8 mouse cellular contexts compared by ENCODE assay signal in the genomic region with DNA sequence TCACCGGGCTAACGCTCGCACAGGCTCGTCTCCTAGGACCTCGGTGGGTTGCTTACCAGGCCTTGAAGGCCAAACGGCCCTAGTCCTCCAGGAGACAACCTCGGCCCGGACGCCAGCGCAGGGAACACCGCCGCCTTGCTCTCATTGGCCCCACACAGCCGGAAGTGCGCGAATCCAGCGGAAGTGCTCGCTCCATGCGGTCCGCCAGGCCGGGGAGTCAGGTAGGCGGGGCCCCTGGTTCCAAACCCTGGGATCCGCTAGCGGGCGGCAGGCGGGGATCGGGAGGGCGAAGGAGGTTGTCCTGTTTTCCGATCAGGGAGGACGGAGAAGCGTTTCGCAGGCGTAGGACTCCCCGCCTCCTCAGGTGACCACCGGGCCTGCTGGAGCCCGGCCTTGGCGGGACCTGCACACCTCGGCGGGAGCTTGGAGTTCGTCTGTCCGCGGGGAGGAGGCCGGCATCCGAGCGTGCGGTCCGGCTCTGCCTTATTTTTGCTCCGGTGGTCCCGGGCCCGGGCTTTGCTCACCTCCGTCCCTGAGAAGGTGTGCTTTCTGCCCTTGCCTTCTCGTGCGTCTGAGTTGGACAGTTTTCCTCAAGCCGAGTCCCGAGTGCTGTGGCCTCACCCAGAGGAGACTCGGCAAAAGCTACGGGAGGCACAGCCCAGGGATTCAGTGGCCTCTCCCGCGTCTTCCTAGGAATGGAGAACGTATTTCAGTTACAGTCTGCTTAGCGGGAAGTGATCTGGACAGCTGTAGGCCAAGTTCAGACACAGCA. TPM values are rescaled to one million over a fixed set of nuclear protein-coding genes. Genes with fewer than 3 reads are reported as not detected.
DNase-seq lines count a peak whose midpoint lies in the region; ATAC-seq and TF ChIP-seq lines count a peak whose summit lies in the region.

Gene Nmnat1 (minus strand): TSS at position 150 of the 772 bp plus-strand sequence.
Gene Lzic (plus strand): TSS at position 177 of the 772 bp plus-strand sequence.

- DNase-seq in c-Kit-positive CD71-positive TER-119-positive erythroid progenitor cells, embryonic 14.5 days (ENCODE audit: low spot score), result peak; percentile 85
- peak; percentile 96 to 97 for DNase-seq in heart, postnatal 10 days
- peak; percentile 83 for DNase-seq in large intestine, adult 2 months (ENCODE audit: low read depth, low spot score)
- DNase-seq in liver, postnatal 0 days, result peak; percentile 96
- peak; percentile 94 for DNase-seq in testis, postnatal 10 days (ENCODE audit: low spot score)

- H3K9me3 ChIP-seq in E14TG2a.4 (ENCODE audit: low read length), result no peaks in the 10 kb centered on the region
- no peaks in the 10 kb centered on the region for H3K9me3 ChIP-seq in forebrain, embryonic 12.5 days
- no peaks in the 10 kb centered on the region for H3K9me3 ChIP-seq in liver, postnatal 0 days (ENCODE audit: low read length)
- H3K9me3 ChIP-seq in neural tube, embryonic 14.5 days (ENCODE audit: control insufficient read depth, low read length), result no peaks in the 10 kb centered on the region

- H3K9ac ChIP-seq in forebrain, embryonic 12.5 days, result peak within 1 kb of the TSS; percentile 76
- peak within 1 kb of the TSS; percentile 77 for H3K9ac ChIP-seq in liver, postnatal 0 days (replicated peaks)
- peak within 1 kb of the TSS; percentile 63 for H3K9ac ChIP-seq in neural tube, embryonic 14.5 days (replicated peaks; ENCODE audit: low read depth, low read length)

- no peak for TF ChIP-seq EP300 in liver, postnatal 0 days (IDR thresholded peaks at IDR 0.05; ENCODE audit: low read depth)

- intact Hi-C loops in heart, postnatal 10 days (cut with DNase I), result loop anchor here (10.0 kb wide), 1 partner anchor 340 kb away; no protein-coding TSS in a partner anchor

- H3K27me3 ChIP-seq in E14TG2a.4 (ENCODE audit: insufficient read depth, low read length), result no peaks in the 10 kb centered on the region
- H3K27me3 ChIP-seq in forebrain, embryonic 12.5 days, result no peaks in the 10 kb centered on the region
- H3K27me3 ChIP-seq in liver, postnatal 0 days (ENCODE audit: insufficient read depth, low read length), result no peaks in the 10 kb centered on the region
- no peaks in the 10 kb centered on the region; the same call in 1 of the 2 replicates for H3K27me3 ChIP-seq in neural tube, embryonic 14.5 days (ENCODE audit: control insufficient read depth, insufficient read depth, low read length)

- ATAC-seq in forebrain, embryonic 12.5 days (ENCODE audit: low FRiP score), result peak; percentile 98
- ATAC-seq in liver, postnatal 0 days, result peak; percentile 99
- peak; percentile 100 for ATAC-seq in neural tube, embryonic 14.5 days (ENCODE audit: low read depth)

- under 1% methylated on average over 60 of the region's 60 CpGs for WGBS in forebrain, embryonic 12.5 days
- WGBS in large intestine, adult 2 months, result under 1% methylated on average over 60 of the region's 60 CpGs
- WGBS in liver, postnatal 0 days (ENCODE audit: insufficient replicate concordance), result under 1% methylated on average over 59 of the region's 60 CpGs
- under 1% methylated on average over 60 of the region's 60 CpGs for WGBS in neural tube, embryonic 14.5 days

- peak within 1 kb of the TSS; percentile 85 for H3K27ac ChIP-seq in forebrain, embryonic 12.5 days
- peak within 1 kb of the TSS; percentile 89 for H3K27ac ChIP-seq in liver, postnatal 0 days (ENCODE audit: low read depth)
- H3K27ac ChIP-seq in neural tube, embryonic 14.5 days (ENCODE audit: low read depth, low read length), result peak within 1 kb of the TSS; percentile 60; the same call in 1 of the 2 replicates

- no peak for TF ChIP-seq CTCF in E14TG2a.4 (conservative IDR thresholded peaks at IDR 0.05; ENCODE audit: low read length)
- TF ChIP-seq CTCF in liver, postnatal 0 days (IDR thresholded peaks at IDR 0.05; ENCODE audit: low read depth), result peak; percentile 27

- peaks cover 38% of the 10 kb centered on the region for H3K36me3 ChIP-seq in E14TG2a.4 (ENCODE audit: insufficient read depth, low read length)
- peaks cover 35% of the 10 kb centered on the region for H3K36me3 ChIP-seq in forebrain, embryonic 12.5 days (replicated peaks)
- peaks cover 24% of the 10 kb centered on the region for H3K36me3 ChIP-seq in liver, postnatal 0 days (replicated peaks; ENCODE audit: insufficient read depth, low read length)
- peaks cover 29% of the 10 kb centered on the region for H3K36me3 ChIP-seq in neural tube, embryonic 14.5 days (ENCODE audit: control insufficient read depth, insufficient read depth, low read length)

- peak within 1 kb of the TSS; percentile 64 for H3K4me2 ChIP-seq in forebrain, embryonic 12.5 days
- H3K4me2 ChIP-seq in liver, postnatal 0 days (ENCODE audit: low read depth, low read length), result peak within 1 kb of the TSS; percentile 88
- peak within 1 kb of the TSS; percentile 94 for H3K4me2 ChIP-seq in neural tube, embryonic 14.5 days (ENCODE audit: low read depth, low read length)

- H3K4me3 ChIP-seq in E14TG2a.4 (replicated peaks; ENCODE audit: low read length), result peak within 1 kb of the TSS; percentile 93
- peak within 1 kb of the TSS; percentile 69 for H3K4me3 ChIP-seq in forebrain, embryonic 12.5 days (replicated peaks)
- H3K4me3 ChIP-seq in liver, postnatal 0 days (ENCODE audit: low read depth, low read length), result peak within 1 kb of the TSS; percentile 65
- peak within 1 kb of the TSS; percentile 67 for H3K4me3 ChIP-seq in neural tube, embryonic 14.5 days (ENCODE audit: low read depth, low read length)

- peaks cover 35% of the 10 kb centered on the region for H3K4me1 ChIP-seq in E14TG2a.4 (replicated peaks; ENCODE audit: low read depth, low read length)
- H3K4me1 ChIP-seq in forebrain, embryonic 12.5 days, result peaks cover 24% of the 10 kb centered on the region
- H3K4me1 ChIP-seq in liver, postnatal 0 days (ENCODE audit: insufficient read depth), result peaks cover 12% of the 10 kb centered on the region
- peaks cover 9% of the 10 kb centered on the region for H3K4me1 ChIP-seq in neural tube, embryonic 14.5 days (ENCODE audit: control insufficient read depth, insufficient read depth, low read length)

RNA-seq across cellular contexts. Expression of gene Nmnat1, which starts in this region (rescaled TPM):
- polyA plus RNA-seq in forebrain, embryonic 12.5 days (2016; fragmentation: Nextera tagmentation; extraction: Ambion mirVana), result 14.3 and 14.7 TPM in 2 replicates
- 10 to 100 TPM; 20.0 to 20.5 TPM for total RNA-seq in heart, postnatal 10 days (2021)
- polyA plus RNA-seq in large intestine, adult 2 months (2012; rRNA removed), result 7.1 and 11.6 TPM in 2 replicates
- 6.4 and 6.8 TPM in 2 replicates for polyA plus RNA-seq in liver, postnatal 0 days (2015; fragmentation: Nextera tagmentation; extraction: Ambion mirVana)
- polyA plus RNA-seq in neural tube, embryonic 14.5 days (2014; fragmentation: Nextera tagmentation; extraction: Ambion mirVana), result 7.8 and 9.2 TPM in 2 replicates

RNA-seq across cellular contexts. Expression of gene Lzic, which starts in this region (rescaled TPM):
- 48.9 and 53.6 TPM in 2 replicates for polyA plus RNA-seq in forebrain, embryonic 12.5 days (2016; fragmentation: Nextera tagmentation; extraction: Ambion mirVana)
- total RNA-seq in heart, postnatal 10 days (2021), result 10 to 100 TPM; 54.9 to 59.9 TPM
- 13.0 and 26.3 TPM in 2 replicates for polyA plus RNA-seq in large intestine, adult 2 months (2012; rRNA removed)
- polyA plus RNA-seq in liver, postnatal 0 days (2015; fragmentation: Nextera tagmentation; extraction: Ambion mirVana), result 7.7 and 8.2 TPM in 2 replicates
- polyA plus RNA-seq in neural tube, embryonic 14.5 days (2014; fragmentation: Nextera tagmentation; extraction: Ambion mirVana), result 36.3 and 46.5 TPM in 2 replicates

Comparison
In these comparisons a context has a peak if more than half of its experiments do, and no peak if none do; other contexts are left out.
1. Peak in every context shown above with its lines: DNase-seq, ATAC-seq, H3K4me3 ChIP-seq and H3K27ac ChIP-seq.